Mouse (Mus musculus) kidney, embryonic 16.5 days (tissue): ENCODE measurements around the gene Itsn1. TPM values are rescaled to one million over a fixed set of nuclear protein-coding genes. Genes with fewer than 3 reads are reported as not detected.

Experiments used
- ATAC-seq: fragments of 200-750 bp; cut with Nextera tagmentation; 2 replicates; pipeline ENCODE4 v1.8.0; 2017; ENCODE audit warnings: moderate TSS enrichment; ENCODE audit not compliant: low FRiP score, low TSS enrichment
- H3K27ac ChIP-seq: fragments of 300-500 bp; sonication (generic); 2 replicates; pipeline ENCODE4 v1.5.1; 2014; ENCODE audit warnings: low read length
- H3K27me3 ChIP-seq: fragments of 300-500 bp; sonication (generic); 2 replicates; pipeline ENCODE4 v1.6.1; 2014; ENCODE audit warnings: low read length, control low read depth, mixed read lengths; ENCODE audit not compliant: insufficient read depth
- H3K36me3 ChIP-seq: fragments of 300-500 bp; sonication (generic); 2 replicates; pipeline ENCODE4 v1.6.1; 2014; ENCODE audit warnings: low read length, control low read depth, mixed read lengths; ENCODE audit not compliant: insufficient read depth
- H3K4me1 ChIP-seq: fragments of 300-500 bp; sonication (generic); 2 replicates; pipeline ENCODE4 v1.6.1; 2014; ENCODE audit warnings: low read length, control low read depth, mixed read lengths; ENCODE audit not compliant: insufficient read depth
- H3K4me2 ChIP-seq: fragments of 300-500 bp; sonication (generic); replicated peaks from 2 replicates; pipeline ENCODE4 v1.6.1; 2014; ENCODE audit warnings: low read depth, low read length
- H3K4me3 ChIP-seq: fragments of 300-500 bp; sonication (generic); 2 replicates; pipeline ENCODE4 v1.5.1; 2014; ENCODE audit warnings: mild to moderate bottlenecking, low read length
- H3K9ac ChIP-seq: fragments of 300-500 bp; sonication (generic); replicated peaks from 2 replicates; pipeline ENCODE4 v1.6.1; 2014; ENCODE audit warnings: low read length
- H3K9me3 ChIP-seq: fragments of 300-500 bp; sonication (generic); 2 replicates; pipeline ENCODE4 v1.6.1; 2016; ENCODE audit warnings: low read length, control low read depth
- WGBS: fragments of 180-500 bp; shearing (Covaris S2); extraction: QIAGEN DNeasy Blood & Tissue Kit; methylation state at CpG from one replicate; pipeline ENCODE4 v1.1.7; 2014; 5-methylcytosine and 5-hydroxymethylcytosine counted together
- polyA plus RNA-seq: library from polyadenylated mRNA; unstranded; fragments of >200 nt; fragmentation: Nextera tagmentation; extraction: Ambion mirVana; gene quantifications from 2 replicates; pipeline ENCODE4 v1.2.1, GENCODE M21; 2015

Itsn1 gene
- polyA plus RNA-seq, 1 experiment from 2014 or later, result 24.3 TPM

GRCm38 (mm10) chr16:91698995-91699394 is 30.1 kb upstream of the Itsn1 start:
- H3K27me3 ChIP-seq, result no peaks in the 10 kb centered on the region
- H3K9ac ChIP-seq, result no peak overlapping the region
- peaks cover 26% of the 10 kb centered on the region for H3K4me1 ChIP-seq
- no peak overlapping the region for H3K4me2 ChIP-seq
- no peak for ATAC-seq
- 0 out of 2 replicates have a peak, but pooled peaks cover 3% of the 10 kb centered on the region for H3K9me3 ChIP-seq
- no peak overlapping the region for H3K27ac ChIP-seq
- 87% methylated on average over 1 of the region's 1 CpGs for WGBS
- no peak overlapping the region for H3K4me3 ChIP-seq
- H3K36me3 ChIP-seq, result peaks cover 20% of the 10 kb centered on the region

- Histone ChIP-seq H3K36me3 (peaks cover 33% of the 10 kb centered on the region), H3K4me2 (no peak overlapping the region; the same call in 1 of the 2 replicates), H3K4me1 (peaks cover 16% of the 10 kb centered on the region), H3K4me3 (no peak overlapping the region), H3K9ac (no peak overlapping the region), H3K9me3 (0 out of 2 replicates have a peak, but pooled peaks cover 3% of the 10 kb centered on the region), H3K27ac (peak overlapping the region; percentile 64; the same call in 1 of the 2 replicates), H3K27me3 (no peaks in the 10 kb centered on the region)
- ATAC-seq, result peak; percentile 73
- WGBS, result 25% methylated on average over 13 of the region's 13 CpGs
Measured at GRCm38 (mm10) chr16:91701908-91702307, 27.2 kb upstream of the Itsn1 start.

- Histone ChIP-seq H3K9ac (no peak overlapping the region), H3K27me3 (no peaks in the 10 kb centered on the region), H3K36me3 (peaks cover 34% of the 10 kb centered on the region), H3K4me2 (no peak overlapping the region), H3K4me1 (peaks cover 16% of the 10 kb centered on the region), H3K9me3 (0 out of 2 replicates have a peak, but pooled peaks cover 3% of the 10 kb centered on the region), H3K4me3 (no peak overlapping the region), H3K27ac (0 out of 2 replicates have a peak overlapping the region, but pooled peaks have one; percentile 24)
- WGBS, result 22% methylated on average over 3 of the region's 3 CpGs
- ATAC-seq, result peak; percentile 62; the same call in 1 of the 2 replicates
Measured at GRCm38 (mm10) chr16:91702771-91703188, 26.3 kb upstream of the Itsn1 start.

- H3K9ac ChIP-seq, result no peak overlapping the region
- no peak overlapping the region for H3K4me3 ChIP-seq
- no peaks in the 10 kb centered on the region for H3K9me3 ChIP-seq
- 87% methylated on average over 14 of the region's 14 CpGs for WGBS
- ATAC-seq, result no peak
- no peaks in the 10 kb centered on the region for H3K27me3 ChIP-seq
- H3K27ac ChIP-seq, result no peak overlapping the region
- H3K36me3 ChIP-seq, result peaks cover 33% of the 10 kb centered on the region
- peaks cover 16% of the 10 kb centered on the region for H3K4me1 ChIP-seq
- H3K4me2 ChIP-seq, result no peak overlapping the region
Measured at GRCm38 (mm10) chr16:91704603-91705340, 24.3 kb upstream of the Itsn1 start.

- Histone ChIP-seq H3K36me3 (peaks cover 44% of the 10 kb centered on the region), H3K9ac (no peak overlapping the region), H3K27ac (no peak overlapping the region), H3K4me2 (no peak overlapping the region), H3K4me1 (no peaks in the 10 kb centered on the region), H3K4me3 (no peak overlapping the region), H3K27me3 (no peaks in the 10 kb centered on the region), H3K9me3 (no peaks in the 10 kb centered on the region)
- 82% methylated on average over 7 of the region's 7 CpGs for WGBS
- ATAC-seq, result no peak
Measured at GRCm38 (mm10) chr16:91710241-91710640, 18.8 kb upstream of the Itsn1 start.

- no peaks in the 10 kb centered on the region for H3K27me3 ChIP-seq
- no peak overlapping the region for H3K4me3 ChIP-seq
- H3K4me1 ChIP-seq, result no peaks in the 10 kb centered on the region
- no peak overlapping the region for H3K4me2 ChIP-seq
- ATAC-seq, result no peak
- H3K9ac ChIP-seq, result no peak overlapping the region
- H3K27ac ChIP-seq, result no peak overlapping the region
- 89% methylated on average over 11 of the region's 11 CpGs for WGBS
- H3K9me3 ChIP-seq, result no peaks in the 10 kb centered on the region
- H3K36me3 ChIP-seq, result peaks cover 37% of the 10 kb centered on the region
Measured at GRCm38 (mm10) chr16:91716927-91717349, 12.1 kb upstream of the Itsn1 start.

- H3K36me3 ChIP-seq, result peaks cover 34% of the 10 kb centered on the region
- no peak overlapping the region for H3K4me3 ChIP-seq
- 85% methylated on average over 4 of the region's 4 CpGs for WGBS
- no peak for ATAC-seq
- H3K4me2 ChIP-seq, result no peak overlapping the region
- no peak overlapping the region for H3K9ac ChIP-seq
- H3K9me3 ChIP-seq, result no peaks in the 10 kb centered on the region
- no peaks in the 10 kb centered on the region for H3K4me1 ChIP-seq
- no peak overlapping the region for H3K27ac ChIP-seq
- H3K27me3 ChIP-seq, result no peaks in the 10 kb centered on the region
Measured at GRCm38 (mm10) chr16:91717399-91717798, 11.7 kb upstream of the Itsn1 start.

GRCm38 (mm10) chr16:91724247-91724646 is 4.8 kb upstream of the Itsn1 start:
- Histone ChIP-seq H3K4me3 (no peak overlapping the region), H3K9ac (no peak overlapping the region), H3K4me2 (no peak overlapping the region), H3K4me1 (peaks cover 19% of the 10 kb centered on the region), H3K9me3 (no peaks in the 10 kb centered on the region), H3K27ac (no peak overlapping the region), H3K36me3 (0 out of 2 replicates have a peak, but pooled peaks cover 9% of the 10 kb centered on the region), H3K27me3 (no peaks in the 10 kb centered on the region)
- WGBS, result 58% methylated on average over 3 of the region's 3 CpGs
- no peak for ATAC-seq

- Histone ChIP-seq H3K9me3 (no peaks in the 10 kb centered on the region), H3K27me3 (no peaks in the 10 kb centered on the region), H3K4me2 (peak overlapping the region; percentile 64), H3K27ac (no peak overlapping the region), H3K9ac (peak overlapping the region; percentile 75), H3K4me1 (peaks cover 23% of the 10 kb centered on the region), H3K36me3 (no peaks in the 10 kb centered on the region), H3K4me3 (peak overlapping the region; percentile 73)
- WGBS, result 79% methylated on average over 15 of the region's 15 CpGs
- no peak for ATAC-seq
Measured at GRCm38 (mm10) chr16:91727433-91727832, 1.6 kb upstream of the Itsn1 start.
